Mouse (Mus musculus) spleen, adult 10 weeks (tissue): ENCODE results near the gene Klhl5. TPM values are rescaled to one million over a fixed set of nuclear protein-coding genes. Genes with fewer than 3 reads are reported as not detected.

Experiments
- polyA plus RNA-seq: library from polyadenylated mRNA; stranded (reverse); fragments of 350-450 nt; fragmentation: Illumina TruSeq; extraction: RNeasy Lipid Tissue Mini Kit (QIAGEN cat#74804); gene quantifications from one replicate; pipeline ENCODE4 v1.2.3, GENCODE M21; 2015; ENCODE audit warnings: low replicate concordance; ENCODE audit not compliant: insufficient read depth

The Klhl5 gene
- polyA plus RNA-seq = 40.5 TPM

GRCm38 (mm10) chr5:65106876-65107772 lies at the start of gene Klhl5:
TSS of gene Klhl5 (plus strand) at chr5:65107539.

GRCm38 (mm10) chr5:65091921-65092320 lies 15.4 kb upstream of the Klhl5 start, which contains the start of gene Tmem156:
TSS of gene Tmem156 (minus strand) at chr5:65092132.

GRCm38 (mm10) chr5:65199346-65200128 lies 92.2 kb downstream of the Klhl5 start, which contains the start of gene Wdr19:
TSS of gene Wdr19 (plus strand) at chr5:65199696.

Other genes with a start within 250 kb of the Klhl5 start
- 281 TPM for gene Tlr1, start 174.0 kb upstream of the Klhl5 start, polyA plus RNA-seq
- 19.0 TPM for gene Tlr6, start 147.4 kb upstream of the Klhl5 start, polyA plus RNA-seq
- gene Fam114a1, start 137.5 kb upstream of the Klhl5 start, polyA plus RNA-seq = 14.0 TPM
- gene Tmem156, start 15.4 kb upstream of the Klhl5 start, polyA plus RNA-seq = 35.9 TPM
- 3.1 TPM for gene Wdr19, start 92.2 kb downstream of the Klhl5 start, polyA plus RNA-seq
- 63.2 TPM for gene Rfc1, start 228.1 kb downstream of the Klhl5 start, polyA plus RNA-seq
- gene Klb, start 240.8 kb downstream of the Klhl5 start, polyA plus RNA-seq = 0.10 TPM